In genomic region chr8:117260234-117260929, GRCm38 (mm10) we compare ENCODE assay signal across 8 mouse cellular contexts. TPM values are rescaled to one million over a fixed set of nuclear protein-coding genes. Genes with fewer than 3 reads are reported as not detected.
DNase-seq lines count a peak whose midpoint lies in the region; ATAC-seq and TF ChIP-seq lines count a peak whose summit lies in the region.

No protein-coding gene starts in this region.

- DNase-seq in kidney, postnatal 10 days, result peak; percentile 79
- DNase-seq in neural tube, embryonic 10.5 days (ENCODE audit: extremely low spot score, low spot score), result peak; percentile 39
- no peak for DNase-seq in adrenal gland, postnatal 25 days
- no peak for DNase-seq in cerebellum, adult 2 months
- DNase-seq in frontal cortex, postnatal 10 days (ENCODE audit: low spot score in 2 of 2), result no peak

- H3K36me3 ChIP-seq in erythroblast, embryonic 14.5 days (ENCODE audit: control insufficient read depth), result peaks cover 41% of the 10 kb centered on the region
- no peaks in the 10 kb centered on the region for H3K36me3 ChIP-seq in forebrain, embryonic 12.5 days (replicated peaks)

- TF ChIP-seq CTCF in cerebellum, adult 2 months (IDR thresholded peaks at IDR 0.05; ENCODE audit: borderline replicate concordance, insufficient read depth, low read depth, low read length), result no peak

- H3K27me3 ChIP-seq in erythroblast, embryonic 14.5 days (ENCODE audit: control insufficient read depth), result no peaks in the 10 kb centered on the region
- no peaks in the 10 kb centered on the region for H3K27me3 ChIP-seq in forebrain, embryonic 12.5 days
- H3K27me3 ChIP-seq in cerebellum, adult 2 months (ENCODE audit: control insufficient read depth, insufficient read depth, low read length), result no peaks in the 10 kb centered on the region

- H3K9ac ChIP-seq in forebrain, embryonic 12.5 days, result peak overlapping the region; percentile 95

- H3K4me3 ChIP-seq in erythroblast, embryonic 14.5 days (replicated peaks), result peak overlapping the region; percentile 91
- H3K4me3 ChIP-seq in forebrain, embryonic 12.5 days (replicated peaks), result peak overlapping the region; percentile 91
- H3K4me3 ChIP-seq in cerebellum, adult 2 months (replicated peaks; ENCODE audit: insufficient read depth, low read depth, low read length), result no peak overlapping the region

- H3K27ac ChIP-seq in forebrain, embryonic 12.5 days, result peak overlapping the region; percentile 73
- no peak overlapping the region for H3K27ac ChIP-seq in cerebellum, adult 2 months (ENCODE audit: insufficient read depth, low read length)

- H3K9me3 ChIP-seq in erythroblast, embryonic 14.5 days (ENCODE audit: control insufficient read depth, low read length), result no peaks in the 10 kb centered on the region
- H3K9me3 ChIP-seq in forebrain, embryonic 12.5 days, result no peaks in the 10 kb centered on the region

- ATAC-seq in erythroblast, adult 5-6 weeks (replicated peaks; ENCODE audit: low FRiP score, poor library complexity, severe bottlenecking), result no peak
- no peak for ATAC-seq in forebrain, embryonic 12.5 days (ENCODE audit: low FRiP score)

- H3K4me2 ChIP-seq in forebrain, embryonic 12.5 days, result peak overlapping the region; percentile 75

- H3K4me1 ChIP-seq in erythroblast, embryonic 14.5 days (ENCODE audit: control insufficient read depth), result peaks cover 80% of the 10 kb centered on the region
- H3K4me1 ChIP-seq in forebrain, embryonic 12.5 days, result peaks cover 58% of the 10 kb centered on the region
- peaks cover 12% of the 10 kb centered on the region for H3K4me1 ChIP-seq in cerebellum, adult 2 months (ENCODE audit: control insufficient read depth, insufficient read depth, low read length)

- 17% methylated on average over 14 of the region's 14 CpGs for WGBS in forebrain, embryonic 12.5 days
- 61% methylated on average over 14 of the region's 14 CpGs for WGBS in cerebellum, adult 2 months

- TF ChIP-seq POLR2A in cerebellum, adult 2 months (IDR thresholded peaks at IDR 0.05; ENCODE audit: borderline replicate concordance, insufficient read depth, low read length), result no peak

RNA-seq across cellular contexts. Expression of gene Cmip, which starts 3.5 kb away (rescaled TPM):
- 8.2 and 8.6 TPM in 2 replicates for polyA plus RNA-seq in erythroblast, embryonic 14.5 days (2012)
- total RNA-seq in erythroblast, adult 5-6 weeks (2015; ENCODE audit: low replicate concordance), result 25.1 and 34.8 TPM in 2 replicates
- 23.0 and 28.3 TPM in 2 replicates for total RNA-seq in erythroblast, adult 5-6 weeks (2017; ENCODE audit: low replicate concordance)
- polyA plus RNA-seq in forebrain, embryonic 12.5 days (2016; fragmentation: Nextera tagmentation; extraction: Ambion mirVana), result 28.3 and 30.5 TPM in 2 replicates
- 121 and 126 TPM in 2 replicates for total RNA-seq in adrenal gland, postnatal 25 days (2021)
- polyA plus RNA-seq in cerebellum, adult 2 months (2012; rRNA removed), result 64.7 and 64.9 TPM in 2 replicates

Comparison
In these comparisons a context has a peak if more than half of its experiments do, and no peak if none do; other contexts are left out.
1. DNase-seq: peak in kidney, postnatal 10 days (single experiment) and neural tube, embryonic 10.5 days (single experiment); none in adrenal gland, postnatal 25 days (single experiment), cerebellum, adult 2 months (0 of 2) and frontal cortex, postnatal 10 days (0 of 2).